Mouse (Mus musculus) heart, embryonic 12.5 days (tissue): ENCODE data around the gene Akr1b10. TPM values are rescaled to one million over a fixed set of nuclear protein-coding genes. Genes with fewer than 3 reads are reported as not detected.
"Not testable (repeated sequence)": the region's sequence is repeated elsewhere in the genome, so short reads cannot be mapped to it uniquely, and the experiment has no call there.

Experiments
- ATAC-seq: fragments of 200-750 bp; cut with Nextera tagmentation; 2 replicates; pipeline ENCODE4 v1.8.0; 2017; ENCODE audit warnings: moderate TSS enrichment, moderate library complexity; ENCODE audit not compliant: insufficient number of reproducible peaks, low FRiP score
- H3K27ac ChIP-seq: fragments of 300-500 bp; sonication (generic); 2 replicates; pipeline ENCODE4 v1.5.1; 2016; ENCODE audit warnings: mild to moderate bottlenecking, moderate library complexity; ENCODE audit not compliant: poor library complexity, severe bottlenecking
- H3K27me3 ChIP-seq: fragments of 300-500 bp; sonication (generic); replicated peaks from 2 replicates; pipeline ENCODE4 v1.6.1; 2016; ENCODE audit warnings: mild to moderate bottlenecking, moderate library complexity
- H3K36me3 ChIP-seq: fragments of 300-500 bp; sonication (generic); 2 replicates; pipeline ENCODE4 v1.6.1; 2016; ENCODE audit warnings: mild to moderate bottlenecking, moderate library complexity
- H3K4me1 ChIP-seq: fragments of 300-500 bp; sonication (generic); replicated peaks from 2 replicates; pipeline ENCODE4 v1.6.1; 2016; ENCODE audit warnings: mild to moderate bottlenecking
- H3K4me2 ChIP-seq: fragments of 300-500 bp; sonication (generic); 2 replicates; pipeline ENCODE4 v1.6.1; 2016; ENCODE audit warnings: mild to moderate bottlenecking, moderate library complexity
- H3K4me3 ChIP-seq: fragments of 300-500 bp; sonication (generic); 2 replicates; pipeline ENCODE4 v1.5.1; 2016; ENCODE audit warnings: mild to moderate bottlenecking
- H3K9ac ChIP-seq: fragments of 300-500 bp; sonication (generic); 2 replicates; pipeline ENCODE4 v1.6.1; 2016; ENCODE audit warnings: mild to moderate bottlenecking, moderate library complexity
- H3K9me3 ChIP-seq: fragments of 300-500 bp; sonication (generic); replicated peaks from 2 replicates; pipeline ENCODE4 v1.6.1; 2016; ENCODE audit warnings: mild to moderate bottlenecking, moderate library complexity
- WGBS: fragments of 180-500 bp; shearing (Covaris S2); methylation state at CpG from one replicate; pipeline ENCODE4 v1.1.7; 2016; 5-methylcytosine and 5-hydroxymethylcytosine counted together
- polyA plus RNA-seq: library from polyadenylated mRNA; unstranded; fragments of >200 nt; fragmentation: Nextera tagmentation; extraction: Ambion mirVana; gene quantifications from 2 replicates; pipeline ENCODE4 v1.2.1, GENCODE M21; 2016

Gene Akr1b10
- polyA plus RNA-seq, 1 experiment from 2014 or later: 54.9 TPM

DNA sequence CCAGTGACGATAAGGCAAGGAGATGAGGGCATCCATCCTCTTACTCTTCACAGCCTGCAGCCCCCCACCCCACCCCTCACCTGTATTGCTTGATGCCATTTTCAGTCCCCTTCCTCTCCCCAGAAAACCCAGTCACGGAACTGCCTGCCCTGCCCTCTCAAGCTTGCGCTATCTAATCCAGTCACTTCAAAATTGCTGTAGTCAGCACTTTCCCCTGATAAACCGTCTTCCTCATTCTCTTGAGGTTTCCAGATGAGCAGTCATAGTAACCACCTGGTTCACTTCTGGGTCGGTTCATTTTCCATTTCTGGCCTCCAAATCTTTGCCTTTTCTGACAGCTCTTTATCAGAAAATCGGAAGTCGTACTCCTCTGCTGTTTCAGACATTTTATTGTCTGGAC, 10.2 kb upstream of the Akr1b10 start:
- Histone ChIP-seq H3K27ac (no peak overlapping the region), H3K4me2 (no peak overlapping the region), H3K9ac (no peak overlapping the region), H3K4me1 (no peaks in the 10 kb centered on the region), H3K9me3 (no peaks in the 10 kb centered on the region), H3K4me3 (no peak overlapping the region), H3K27me3 (no peaks in the 10 kb centered on the region), H3K36me3 (no peaks in the 10 kb centered on the region)
- WGBS: 65% methylated on average over 7 of the region's 7 CpGs
- ATAC-seq: no peak

DNA sequence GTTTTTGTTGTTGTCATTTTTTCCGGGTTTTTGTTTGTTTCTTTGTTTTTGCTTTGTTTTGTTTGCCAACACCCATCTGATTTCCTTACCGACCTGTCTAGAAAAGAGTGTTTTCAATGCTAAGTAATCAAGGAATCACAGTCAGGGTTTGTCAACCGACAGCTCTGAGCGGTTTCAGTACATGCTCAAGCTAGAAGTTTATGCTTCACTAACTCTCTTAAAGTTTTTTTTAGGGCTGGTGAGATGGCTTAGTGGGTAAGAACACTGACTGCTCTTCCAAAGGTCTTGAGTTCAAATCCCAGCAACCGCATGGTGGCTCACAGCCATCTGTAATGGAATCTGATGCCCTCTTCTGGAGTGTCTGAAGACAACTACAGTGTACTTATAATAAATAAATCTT, 8.1 kb upstream of the Akr1b10 start:
- not testable (repeated sequence) for H3K9me3 ChIP-seq

DNA sequence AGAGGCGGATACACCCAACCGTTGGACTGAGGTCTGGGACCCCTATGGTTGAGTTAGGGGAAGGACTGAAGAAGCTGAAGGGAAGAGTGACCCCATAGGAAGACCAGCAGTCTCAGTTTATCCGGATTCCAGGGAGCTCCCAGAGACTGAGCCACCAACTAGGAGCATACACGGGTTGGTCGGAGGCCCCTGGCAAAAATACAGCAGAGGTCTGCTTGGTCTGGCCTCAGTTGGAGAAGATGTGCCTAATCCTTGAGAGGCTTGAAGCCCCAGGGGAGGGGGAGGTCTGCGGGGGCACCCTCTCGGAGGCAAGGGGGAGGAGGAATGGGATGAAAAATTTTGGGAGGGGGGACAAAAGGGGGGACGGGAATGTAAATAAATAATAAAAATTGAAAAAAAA, 617 bp upstream of the Akr1b10 start:
- Histone ChIP-seq H3K4me1 (peaks cover 7% of the 10 kb centered on the region), H3K36me3 (peaks cover 8% of the 10 kb centered on the region), H3K4me2 (peak overlapping the region; percentile 80; the same call in 1 of the 2 replicates), H3K9me3 (no peaks in the 10 kb centered on the region), H3K27ac (no peak overlapping the region), H3K9ac (no peak overlapping the region), H3K4me3 (peak overlapping the region; percentile 79; the same call in 1 of the 2 replicates), H3K27me3 (no peaks in the 10 kb centered on the region)
- ATAC-seq: no peak
- 34% methylated on average over 8 of the region's 8 CpGs for WGBS

More for the DNA sequence above, 8.1 kb upstream of the Akr1b10 start:
- H3K27me3 ChIP-seq, H3K27ac ChIP-seq, H3K4me2 ChIP-seq, ATAC-seq, H3K36me3 ChIP-seq, H3K4me3 ChIP-seq, H3K4me1 ChIP-seq, H3K9ac ChIP-seq: not testable (repeated sequence)
- 85% methylated on average over 5 of the region's 5 CpGs for WGBS

DNA sequence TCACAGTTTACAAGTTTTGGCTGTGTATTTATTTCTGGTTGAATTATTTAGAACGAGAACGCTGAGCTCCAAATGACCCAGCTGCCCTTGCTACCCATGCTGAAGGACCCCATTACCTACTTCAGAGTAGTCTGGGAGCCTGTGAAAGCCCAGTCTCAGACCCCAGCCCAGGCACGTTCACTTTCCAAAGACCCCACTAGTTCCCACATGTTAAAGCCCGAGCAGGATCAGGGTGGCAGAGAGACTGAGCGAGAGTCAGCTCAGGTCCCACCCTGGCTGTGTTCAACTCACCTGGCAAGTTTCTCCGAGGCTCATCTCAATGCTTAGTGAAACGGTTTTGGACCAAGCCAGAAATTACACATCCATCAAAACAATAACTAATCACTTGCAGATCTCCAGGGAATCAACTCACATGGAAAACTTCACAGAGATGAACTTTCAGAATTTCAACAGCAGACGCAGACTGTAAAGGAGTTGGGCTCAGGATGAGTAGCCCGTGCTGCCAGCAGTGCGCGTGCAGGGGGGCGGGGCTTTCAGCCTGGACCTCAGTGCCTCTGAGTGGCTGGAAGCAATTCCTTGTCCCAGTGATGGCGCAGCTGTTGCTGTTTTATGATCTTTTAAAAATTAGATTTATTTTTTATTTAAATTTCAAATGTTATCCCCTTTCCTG, 818 bp downstream of the Akr1b10 start:
- peak overlapping the region; percentile 87 for H3K27ac ChIP-seq
- H3K36me3 ChIP-seq: peaks cover 19% of the 10 kb centered on the region
- no peaks in the 10 kb centered on the region for H3K9me3 ChIP-seq
- peak overlapping the region; percentile 79 for H3K4me3 ChIP-seq
- peak overlapping the region; percentile 80 for H3K9ac ChIP-seq
- H3K4me2 ChIP-seq: peak overlapping the region; percentile 80
- no peaks in the 10 kb centered on the region for H3K27me3 ChIP-seq
- ATAC-seq: peak; percentile 72
- WGBS: 2% methylated on average over 13 of the region's 13 CpGs
- H3K4me1 ChIP-seq: peaks cover 7% of the 10 kb centered on the region

DNA sequence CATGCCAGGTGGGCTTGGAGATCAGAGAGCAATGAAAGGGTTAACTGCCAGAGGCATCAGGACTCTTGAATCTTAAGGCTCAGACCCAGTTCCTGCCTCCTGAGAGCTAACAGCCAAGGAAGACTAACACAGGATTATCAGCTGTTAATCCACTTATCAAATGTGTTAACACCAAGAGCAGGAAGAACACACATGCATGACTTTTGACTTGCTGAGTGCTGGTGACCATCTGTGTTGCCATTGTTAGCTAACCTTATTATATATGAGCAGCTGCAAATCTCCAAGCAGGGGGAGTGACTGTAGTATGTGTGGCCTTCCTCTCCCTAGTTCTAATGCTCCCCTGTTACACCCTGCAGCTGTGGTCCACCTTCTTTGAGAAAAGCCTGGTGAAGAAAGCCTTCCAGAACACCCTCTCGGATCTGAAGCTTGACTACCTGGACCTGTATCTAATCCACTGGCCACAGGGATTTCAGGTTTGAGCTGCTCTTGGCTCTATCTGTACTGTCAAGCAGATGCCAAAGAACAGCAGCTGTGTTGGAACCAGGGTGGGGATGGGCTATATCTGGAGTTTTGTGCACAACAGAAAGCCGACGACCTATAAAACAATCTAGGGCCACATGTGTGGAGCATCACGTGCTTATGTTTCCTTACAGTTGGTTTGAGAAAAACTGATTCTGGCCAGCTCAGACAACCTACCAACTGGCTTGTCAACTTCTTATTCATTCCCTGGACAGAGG, 4.6 kb downstream of the Akr1b10 start:
- H3K27me3 ChIP-seq: no peaks in the 10 kb centered on the region
- H3K4me1 ChIP-seq: peaks cover 7% of the 10 kb centered on the region
- no peak overlapping the region for H3K4me2 ChIP-seq
- H3K36me3 ChIP-seq: peaks cover 52% of the 10 kb centered on the region
- H3K9me3 ChIP-seq: no peaks in the 10 kb centered on the region
- no peak overlapping the region for H3K4me3 ChIP-seq
- no peak overlapping the region for H3K27ac ChIP-seq
- ATAC-seq: no peak
- 75% methylated on average over 4 of the region's 4 CpGs for WGBS
- no peak overlapping the region for H3K9ac ChIP-seq

DNA sequence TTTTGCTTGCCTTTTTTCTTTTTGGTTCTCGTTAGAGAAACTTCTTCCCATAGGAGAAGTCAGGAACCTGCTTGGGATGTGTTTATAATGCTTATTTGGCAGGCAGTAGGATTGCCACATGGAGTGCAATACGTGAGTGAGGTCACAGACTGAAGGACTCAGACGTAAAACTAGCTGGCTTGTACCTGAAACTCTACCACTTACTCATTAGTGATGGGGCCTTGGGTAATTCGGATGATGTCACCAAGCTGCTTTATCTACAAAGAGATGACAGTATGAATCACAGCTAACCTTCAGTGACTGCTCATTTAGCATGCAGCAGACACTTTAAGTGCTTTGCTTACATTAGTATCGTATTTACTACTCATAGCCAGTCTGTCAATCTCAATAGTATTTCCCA, 11.9 kb downstream of the Akr1b10 start:
- 72% methylated on average over 5 of the region's 5 CpGs for WGBS
- H3K9ac ChIP-seq: no peak overlapping the region
- H3K4me2 ChIP-seq: no peak overlapping the region
- H3K36me3 ChIP-seq: peaks cover 68% of the 10 kb centered on the region
- no peaks in the 10 kb centered on the region for H3K9me3 ChIP-seq
- H3K27me3 ChIP-seq: no peaks in the 10 kb centered on the region
- H3K4me1 ChIP-seq: no peaks in the 10 kb centered on the region
- ATAC-seq: no peak
- no peak overlapping the region for H3K4me3 ChIP-seq
- H3K27ac ChIP-seq: no peak overlapping the region

- ATAC-seq: no peak
- Histone ChIP-seq H3K27ac (no peak overlapping the region), H3K4me3 (no peak overlapping the region), H3K36me3 (peaks cover 44% of the 10 kb centered on the region), H3K9me3 (no peaks in the 10 kb centered on the region), H3K27me3 (no peaks in the 10 kb centered on the region), H3K4me1 (no peaks in the 10 kb centered on the region), H3K4me2 (no peak overlapping the region), H3K9ac (no peak overlapping the region)
- WGBS: 79% methylated on average over 6 of the region's 6 CpGs
Observed at GRCm38 (mm10) chr6:34398431-34398830, 14.4 kb downstream of the Akr1b10 start.

DNA sequence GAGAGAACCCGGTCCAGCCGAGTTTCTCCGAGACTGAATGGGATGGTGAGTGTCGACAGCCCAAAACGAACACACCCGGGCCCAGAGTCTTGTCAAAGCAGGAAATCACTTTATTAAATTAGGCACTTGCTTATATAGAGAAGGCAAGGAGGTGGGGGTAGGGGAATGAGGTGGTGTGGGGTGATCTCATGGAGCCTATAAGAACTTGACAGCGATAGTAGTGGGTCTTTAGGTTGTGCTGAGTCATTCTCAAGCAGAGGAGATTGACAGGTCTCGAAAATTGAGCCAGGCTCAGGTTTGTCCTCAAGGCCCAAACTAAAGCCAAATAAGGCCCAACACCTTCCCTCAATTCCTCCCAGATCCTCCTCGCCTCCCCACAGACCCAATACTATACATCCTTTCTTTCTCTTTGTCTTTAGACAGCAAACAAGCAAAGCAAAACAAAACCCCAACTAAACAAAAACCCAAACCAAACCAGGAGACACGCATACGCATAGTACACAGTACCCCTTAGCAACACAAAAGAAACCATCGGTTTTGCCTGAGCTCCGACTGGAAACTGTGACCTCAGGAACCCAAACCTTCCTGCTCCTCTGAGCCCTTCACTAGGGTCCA, 15.7 kb downstream of the Akr1b10 start:
- 81% methylated on average over 13 of the region's 13 CpGs for WGBS
- Histone ChIP-seq H3K36me3 (peaks cover 33% of the 10 kb centered on the region), H3K4me2 (no peak overlapping the region), H3K4me1 (no peaks in the 10 kb centered on the region), H3K4me3 (no peak overlapping the region), H3K9me3 (no peaks in the 10 kb centered on the region), H3K27ac (no peak overlapping the region), H3K9ac (no peak overlapping the region), H3K27me3 (no peaks in the 10 kb centered on the region)
- no peak for ATAC-seq

DNA sequence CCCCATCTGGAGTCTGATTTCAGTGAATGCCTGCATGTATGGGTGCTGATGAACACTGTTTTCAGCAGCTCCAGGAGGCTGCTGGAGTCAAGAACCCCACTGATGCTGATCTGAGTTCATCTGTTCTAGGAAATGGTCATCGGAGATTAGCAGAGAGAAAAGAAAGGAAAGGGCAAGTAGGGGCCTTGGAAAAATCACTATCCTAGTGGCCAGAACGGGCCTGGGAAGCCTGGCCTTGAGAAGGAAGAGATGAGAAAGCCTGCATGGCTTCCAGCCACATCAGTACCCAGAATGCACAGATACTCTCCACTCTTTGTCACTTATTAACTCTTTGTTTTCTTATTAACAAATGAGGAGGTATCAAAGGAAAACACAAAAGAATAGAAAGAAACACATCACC, 16.7 kb downstream of the Akr1b10 start:
- peaks cover 26% of the 10 kb centered on the region for H3K36me3 ChIP-seq
- no peak for ATAC-seq
- H3K27ac ChIP-seq: no peak overlapping the region
- H3K4me3 ChIP-seq: no peak overlapping the region
- no peak overlapping the region for H3K9ac ChIP-seq
- no peaks in the 10 kb centered on the region for H3K27me3 ChIP-seq
- H3K4me1 ChIP-seq: no peaks in the 10 kb centered on the region
- no peak overlapping the region for H3K4me2 ChIP-seq
- no peaks in the 10 kb centered on the region for H3K9me3 ChIP-seq
- WGBS: 76% methylated on average over 2 of the region's 2 CpGs

DNA sequence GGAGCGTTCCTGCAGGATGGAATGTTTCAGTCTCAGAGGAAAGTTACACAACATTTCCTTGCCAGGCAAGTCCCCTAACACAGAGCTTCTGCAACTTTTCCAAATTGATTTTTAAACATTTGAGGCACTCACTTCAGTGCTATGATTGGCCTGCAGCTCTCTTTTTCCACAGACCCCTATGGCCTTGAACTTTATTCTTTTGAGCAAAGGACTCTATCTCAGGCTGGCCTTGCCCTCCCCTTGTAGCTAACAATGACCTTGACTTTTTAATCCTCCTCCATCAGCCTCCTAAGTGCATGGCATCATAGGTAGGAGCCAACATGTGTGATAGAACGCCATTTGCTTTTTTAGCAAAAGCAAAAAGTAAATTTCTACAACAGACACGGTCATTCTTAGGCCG, 22.7 kb downstream of the Akr1b10 start:
- H3K9me3 ChIP-seq: peaks cover 10% of the 10 kb centered on the region
- H3K36me3 ChIP-seq: no peaks in the 10 kb centered on the region
- H3K27me3 ChIP-seq: no peaks in the 10 kb centered on the region
- ATAC-seq: no peak
- no peak overlapping the region for H3K4me3 ChIP-seq
- no peaks in the 10 kb centered on the region for H3K4me1 ChIP-seq
- H3K4me2 ChIP-seq: no peak overlapping the region
- WGBS: 87% methylated on average over 4 of the region's 4 CpGs
- no peak overlapping the region for H3K9ac ChIP-seq
- no peak overlapping the region for H3K27ac ChIP-seq

DNA sequence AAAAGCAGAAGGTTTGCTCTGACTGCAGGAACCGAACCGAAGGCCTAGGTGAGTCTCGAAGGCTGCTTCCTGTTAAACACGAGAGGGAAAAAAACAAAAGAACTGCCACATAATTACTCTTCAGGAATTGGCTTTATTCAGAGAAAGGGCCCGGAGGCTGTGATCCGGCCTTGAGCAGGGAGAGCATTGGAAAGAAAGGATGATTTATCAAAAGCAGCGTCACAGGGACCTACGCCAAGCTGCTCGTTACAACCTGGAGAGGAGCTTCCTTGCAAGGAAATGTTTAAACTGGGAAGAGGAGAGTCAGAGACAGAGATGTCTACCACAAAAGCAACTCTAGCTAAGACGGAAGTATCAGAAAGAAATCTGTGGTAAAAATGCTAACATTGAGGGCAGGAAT, 23.4 kb downstream of the Akr1b10 start:
- Histone ChIP-seq H3K4me1 (no peaks in the 10 kb centered on the region), H3K36me3 (no peaks in the 10 kb centered on the region), H3K27me3 (no peaks in the 10 kb centered on the region), H3K9ac (no peak overlapping the region), H3K4me3 (no peak overlapping the region), H3K9me3 (peaks cover 10% of the 10 kb centered on the region), H3K27ac (no peak overlapping the region), H3K4me2 (no peak overlapping the region)
- no peak for ATAC-seq
- WGBS: 89% methylated on average over 10 of the region's 10 CpGs
